ENCODE assay signal across 22 mouse cellular contexts in genomic region chr9:83886149-83886548, GRCm38 (mm10). TPM values are rescaled to one million over a fixed set of nuclear protein-coding genes. Genes with fewer than 3 reads are reported as not detected.
DNase-seq lines count a peak whose midpoint lies in the region; ATAC-seq and TF ChIP-seq lines count a peak whose summit lies in the region.
"Had no signal": no experiment of that assay in that cellular context is flagged by ENCODE, and none has a peak within 500 bp of the region (broad histone marks: within the 10 kb centered on the region; RNA-seq: fewer than 3 reads in every experiment).

No protein-coding gene starts in this region.

- H3K27ac ChIP-seq in MEL (ENCODE audit: control insufficient read depth, low read depth, low read length), result no peak overlapping the region
- H3K27ac ChIP-seq: forebrain, embryonic 15.5 days; hindbrain, embryonic 13.5 days; intestine, embryonic 15.5 days; kidney, postnatal 0 days; limb, embryonic 12.5 days; liver, embryonic 15.5 days had no signal

- no peak for TF ChIP-seq EP300 in MEL (IDR thresholded peaks at IDR 0.05; ENCODE audit: low read depth in 1 of 2, low read length in 2 of 2)

- no peaks in the 10 kb centered on the region; a peak in 1 of 4 replicates for H3K36me3 ChIP-seq in MEL (ENCODE audit: control insufficient read depth in 1 of 2, insufficient read depth in 2 of 2, low read length in 2 of 2)
- H3K36me3 ChIP-seq: forebrain, embryonic 15.5 days; heart, embryonic 12.5 days; hindbrain, embryonic 13.5 days; intestine, embryonic 15.5 days; liver, embryonic 15.5 days had no signal

- H3K4me1 ChIP-seq in MEL (ENCODE audit: control insufficient read depth in 1 of 2, insufficient read depth in 2 of 2, low read length in 2 of 2), result no peaks in the 10 kb centered on the region
- H3K4me1 ChIP-seq: forebrain, embryonic 15.5 days; heart, embryonic 12.5 days; hindbrain, embryonic 13.5 days; intestine, embryonic 15.5 days; limb, embryonic 12.5 days; liver, embryonic 15.5 days had no signal

- no peaks in the 10 kb centered on the region for H3K9me3 ChIP-seq in MEL (replicated peaks; ENCODE audit: insufficient read depth, low read length)
- H3K9me3 ChIP-seq: forebrain, embryonic 15.5 days; heart, embryonic 12.5 days; hindbrain, embryonic 13.5 days; intestine, embryonic 15.5 days; limb, embryonic 12.5 days; liver, embryonic 15.5 days had no signal

- peak; percentile 12 to 22 (median 16); a peak in 3 of 6 replicates for TF ChIP-seq CTCF in MEL (IDR thresholded peaks at IDR 0.05 in 2 of 3, conservative IDR thresholded peaks at IDR 0.05 in 1 of 3; ENCODE audit: control insufficient read depth in 1 of 3, insufficient read depth in 1 of 3, low read depth in 2 of 3, low read length in 3 of 3, poor library complexity in 1 of 3, severe bottlenecking in 1 of 3)

- TF ChIP-seq RAD21 in MEL (IDR thresholded peaks at IDR 0.05; ENCODE audit: low read depth, low read length), result peak; percentile 18

- no peak overlapping the region for H3K4me3 ChIP-seq in MEL (ENCODE audit: control insufficient read depth in 1 of 2, insufficient read depth in 1 of 2, low read depth in 2 of 2, low read length in 2 of 2)
- H3K4me3 ChIP-seq: forebrain, embryonic 15.5 days; heart, embryonic 12.5 days; hindbrain, embryonic 13.5 days; intestine, embryonic 15.5 days; limb, embryonic 12.5 days; liver, embryonic 15.5 days had no signal

- ATAC-seq in megakaryocyte, adult 5-6 weeks (ENCODE audit: poor library complexity, severe bottlenecking), result peak; percentile 91
- no peak for ATAC-seq in frontal cortex, adult (ENCODE audit: low TSS enrichment)
- ATAC-seq: forebrain, embryonic 15.5 days; intestine, embryonic 15.5 days had no signal

- DNase-seq in thymus, postnatal 4 days, result peak; percentile 9
- DNase-seq in thymus, postnatal 14 days, result no peak
- DNase-seq in MEL (ENCODE audit: low read depth, low spot score), result peak; percentile 41
- DNase-seq in gastrocnemius, postnatal 25 days, result no peak
- no peak for DNase-seq in urinary bladder, postnatal 10 days (ENCODE audit: low spot score)
- DNase-seq: adrenal gland, postnatal 14 days; cerebellum, adult 11 months; cerebellum, postnatal 10 days; embryo, embryonic 11 days; heart, postnatal 14 days; layer of hippocampus, adult 9-11 months; lung, postnatal 10 days; retina, postnatal 1 day had no signal

- TF ChIP-seq POLR2A in MEL (IDR thresholded peaks at IDR 0.05; ENCODE audit: control insufficient read depth in 1 of 2, insufficient read depth in 1 of 2, low read depth in 1 of 2, low read length in 2 of 2, poor library complexity in 1 of 2), result no peak

- H3K79me2 ChIP-seq in MEL (ENCODE audit: control insufficient read depth, insufficient read depth, low read length, poor library complexity), result no peaks in the 10 kb centered on the region

- H3K9ac ChIP-seq in MEL (ENCODE audit: control insufficient read depth, low read depth, low read length, poor library complexity, severe bottlenecking), result no peak overlapping the region
- H3K9ac ChIP-seq: forebrain, embryonic 15.5 days; heart, embryonic 12.5 days; hindbrain, embryonic 13.5 days; intestine, embryonic 15.5 days; limb, embryonic 12.5 days; liver, embryonic 15.5 days had no signal

- no peaks in the 10 kb centered on the region for H3K27me3 ChIP-seq in MEL (ENCODE audit: control insufficient read depth in 1 of 2, insufficient read depth in 2 of 2, low read length in 2 of 2)
- H3K27me3 ChIP-seq: forebrain, embryonic 15.5 days; heart, embryonic 12.5 days; hindbrain, embryonic 13.5 days; intestine, embryonic 15.5 days; limb, embryonic 12.5 days; liver, embryonic 15.5 days had no signal

TF ChIP-seq in MEL, 35 proteins besides CTCF, POLR2A, EP300 and RAD21:
- TF ChIP-seq ELF1 (IDR thresholded peaks at IDR 0.05; ENCODE audit: low read depth, low read length) (0 out of 2 replicates have a peak, but pooled peaks have one; percentile 8), ZNF384 (IDR thresholded peaks at IDR 0.05; ENCODE audit: low read depth, low read length) (no peak)

RNA-seq across cellular contexts. Expression of gene Bckdhb, which starts 38.8 kb away (rescaled TPM):
- 15.9 and 18.2 TPM in 2 replicates for total RNA-seq in MEL (2012; rRNA removed)
- 10 to 100 TPM in 1 of 2 experiments, not detected in 1; 26.6 TPM for polyA plus RNA-seq in MEL (2012; ENCODE audit: insufficient read depth in 1 of 2, insufficient read length in 2 of 2, low read depth in 1 of 2, low replicate concordance in 2 of 2, missing spikeins in 1 of 2)
- total RNA-seq in megakaryocyte, adult 5-6 weeks (2015), result 5.5 and 8.8 TPM in 2 replicates
- total RNA-seq in megakaryocyte, adult 5-6 weeks (2017), result 3.6 and 4.8 TPM in 2 replicates
- 10 to 100 TPM; 32.9 to 37.9 TPM for total RNA-seq in gastrocnemius, postnatal 25 days (2021)

RNA-seq across cellular contexts. Expression of gene Ttk, which starts 51.7 kb away (rescaled TPM):
- 18.5 and 20.5 TPM in 2 replicates for total RNA-seq in MEL (2012; rRNA removed)
- polyA plus RNA-seq in MEL (2012; ENCODE audit: insufficient read depth in 1 of 2, insufficient read length in 2 of 2, low read depth in 1 of 2, low replicate concordance in 2 of 2, missing spikeins in 1 of 2), result 10 to 100 TPM in 1 of 2 experiments, not detected in 1; 16.0 TPM
- total RNA-seq in megakaryocyte, adult 5-6 weeks (2015), result 29.1 and 33.4 TPM in 2 replicates
- total RNA-seq in megakaryocyte, adult 5-6 weeks (2017), result 39.1 and 43.7 TPM in 2 replicates
- total RNA-seq in gastrocnemius, postnatal 25 days (2021), result under 1 TPM; 0.10 to 0.48 TPM

Comparison
In these comparisons a context has a peak if more than half of its experiments do, and no peak if none do; other contexts are left out.
1. DNase-seq: peak in thymus, postnatal 4 days (single experiment) and MEL (single experiment); none in thymus, postnatal 14 days (single experiment), gastrocnemius, postnatal 25 days (single experiment) and urinary bladder, postnatal 10 days (single experiment).
2. RNA of gene Ttk, which starts 51.7 kb away (total RNA-seq): 29.1 to 43.7 TPM in megakaryocyte, adult 5-6 weeks and 18.5 to 20.5 TPM in MEL; 0.10 to 0.48 TPM in gastrocnemius, postnatal 25 days; every median in the first group is over 10 times any median in the second.